Mouse (Mus musculus): Measurements from ENCODE around the gene Olfr354.

The Olfr354 gene

DNA sequence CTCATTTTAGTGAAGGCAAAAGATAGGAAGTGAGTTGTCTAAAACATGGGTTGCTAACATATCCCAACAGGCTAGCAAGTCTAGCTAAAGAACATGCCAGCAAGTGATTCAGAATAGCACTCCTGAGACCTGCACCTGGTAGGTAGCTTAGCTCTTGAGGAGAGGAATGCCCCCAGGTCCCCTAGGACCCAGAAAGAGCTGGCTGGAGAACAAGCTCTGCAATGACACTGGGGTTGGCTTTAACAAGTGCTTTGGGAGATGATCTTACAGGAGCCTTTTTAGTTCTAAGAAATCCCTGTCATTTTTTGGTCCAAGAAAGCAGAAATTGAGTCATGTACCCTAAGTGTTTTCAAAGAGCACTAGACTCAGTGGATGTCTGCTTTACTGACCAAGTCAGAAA lies at the start of gene Olfr354:
Gene Olfr354, plus strand, starts transcription at position 301 of the 400 bp plus-strand sequence.
- no peak for DNase-seq (ENCODE audit: low read depth, low spot score)

DNA sequence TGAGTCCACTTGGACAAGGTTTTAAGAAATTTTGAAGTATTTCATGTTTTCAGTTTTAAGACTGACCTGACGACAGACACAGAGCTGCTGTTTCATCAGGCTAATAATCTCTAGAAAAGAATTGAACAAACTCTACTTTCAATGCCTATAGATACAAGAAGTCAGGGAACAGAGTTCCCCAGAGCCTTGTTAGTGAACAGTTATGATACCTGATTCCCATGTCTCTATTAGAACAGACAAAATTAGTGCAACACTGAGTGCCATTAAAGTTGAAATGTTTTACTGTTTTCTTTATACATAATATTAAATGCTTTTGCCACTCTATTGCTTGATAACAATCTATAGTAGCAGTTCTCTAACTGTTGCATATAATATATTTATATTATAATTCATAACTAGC lies 42.9 kb upstream of the Olfr354 start, which contains the start of gene Olfr351:
Gene Olfr351, minus strand, starts transcription at position 101 of the 400 bp plus-strand sequence.
- DNase-seq (ENCODE audit: low read depth, low spot score) = no peak

DNA sequence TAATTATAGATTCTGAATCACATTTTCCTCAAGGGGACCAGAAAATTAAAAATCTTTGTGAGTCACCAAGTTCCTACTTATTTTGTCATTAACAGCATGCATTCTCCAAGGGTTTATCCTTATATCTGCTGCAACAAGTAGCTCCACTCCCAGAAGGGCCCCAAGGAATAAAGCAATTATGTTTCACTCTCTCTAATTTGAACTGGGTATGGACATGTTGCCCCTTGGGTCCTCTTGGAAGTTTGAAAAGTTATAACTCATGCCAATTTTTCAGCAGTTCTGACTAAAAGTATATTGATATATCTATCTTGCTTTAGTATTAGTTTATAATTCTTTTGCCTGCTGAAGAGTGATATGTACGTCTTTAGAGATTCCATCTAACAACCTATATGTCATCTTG lies 37.3 kb upstream of the Olfr354 start, which contains the start of gene Olfr352:
Gene Olfr352, plus strand, starts transcription at position 301 of the 400 bp plus-strand sequence.
- no peak for DNase-seq (ENCODE audit: low read depth, low spot score)

DNA sequence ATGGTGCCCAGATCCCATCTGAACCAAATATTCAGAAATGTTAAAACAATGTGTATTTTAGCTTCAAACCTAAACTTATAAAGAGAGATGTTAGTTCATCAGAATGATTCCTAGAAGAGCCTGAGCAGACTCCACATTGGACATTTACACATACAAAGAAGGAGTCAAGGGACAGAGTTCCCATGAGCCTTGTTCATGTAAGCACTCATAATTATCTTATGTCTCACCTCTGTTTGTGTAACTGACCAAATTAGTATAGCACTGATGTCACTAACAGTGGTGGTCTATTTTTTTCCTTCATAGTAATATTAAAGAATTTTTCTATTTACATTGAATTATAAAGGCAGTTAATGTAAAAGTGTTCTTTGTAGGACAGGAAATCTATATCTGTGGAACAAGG lies 12.6 kb upstream of the Olfr354 start, which contains the start of gene Olfr353:
Gene Olfr353, minus strand, starts transcription at position 101 of the 400 bp plus-strand sequence.
- DNase-seq (ENCODE audit: low read depth, low spot score) = no peak

DNA sequence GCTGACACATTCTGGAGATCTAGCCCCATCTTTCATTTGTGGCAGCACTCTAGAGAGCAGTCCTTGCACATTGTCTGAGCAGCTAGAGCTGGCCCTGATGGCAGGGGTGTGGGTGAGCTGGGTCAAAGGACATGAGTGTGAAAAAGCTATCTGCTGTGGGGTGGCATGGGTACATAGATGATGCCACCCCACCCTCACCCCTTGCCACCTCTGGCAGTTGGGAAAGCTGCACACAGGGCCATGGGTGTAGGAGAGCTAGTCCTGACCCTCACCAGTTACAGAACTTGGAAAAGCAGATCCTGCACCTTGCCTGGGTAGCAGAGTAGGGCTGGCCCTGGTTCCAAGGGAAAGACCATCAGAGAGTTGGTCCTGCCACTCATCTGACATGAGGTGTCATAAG lies 8.4 kb upstream of the Olfr354 start:
- DNase-seq (ENCODE audit: low read depth, low spot score) = no peak

DNA sequence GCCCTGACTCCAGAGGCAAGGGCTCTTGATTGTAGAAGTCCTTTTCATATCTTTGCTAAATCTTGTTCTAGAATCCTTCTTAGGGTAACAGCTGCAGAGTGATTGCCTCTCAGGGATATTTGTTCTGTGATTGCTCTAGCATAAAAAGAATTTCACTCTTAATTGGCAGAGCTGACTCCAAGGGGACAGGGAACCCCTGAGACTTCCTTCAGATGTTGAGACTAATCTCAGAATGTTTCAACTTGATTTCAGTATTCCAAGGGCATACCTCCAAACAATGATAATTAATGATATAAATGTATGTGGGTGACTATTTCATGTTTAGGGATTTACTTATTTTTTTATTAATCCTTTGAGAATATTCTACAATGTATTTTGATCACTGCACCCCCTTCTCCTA lies 23.3 kb downstream of the Olfr354 start, which contains the start of gene Olfr355:
Gene Olfr355, minus strand, starts transcription at position 101 of the 400 bp plus-strand sequence.
- DNase-seq (ENCODE audit: low read depth, low spot score) = no peak

DNA sequence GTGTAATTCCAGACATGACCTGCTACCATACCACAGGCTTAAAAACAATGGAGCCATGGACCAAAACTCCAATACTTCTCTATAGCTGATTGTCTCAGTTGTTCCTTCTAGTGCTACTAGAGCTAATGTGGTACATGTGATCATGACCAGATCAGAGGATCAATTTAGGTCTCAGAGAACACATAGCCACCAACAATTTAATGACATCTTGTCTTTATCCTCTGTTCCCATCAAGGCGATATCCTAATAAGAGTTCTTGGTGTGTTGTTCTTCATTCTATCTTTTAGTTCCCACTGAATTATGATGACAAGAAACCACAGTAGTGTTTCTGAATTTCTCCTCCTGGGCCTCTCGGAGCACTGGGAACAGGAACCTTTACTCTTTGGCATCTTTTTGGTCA lies 31.3 kb downstream of the Olfr354 start, which contains the start of gene Olfr356:
Gene Olfr356, plus strand, starts transcription at position 301 of the 400 bp plus-strand sequence.
- no peak for DNase-seq (ENCODE audit: low read depth, low spot score)

All from CD4-positive, CD25-positive, alpha-beta regulatory T cell, adult 2 months (primary cell).